ENCODE assay signal across 16 mouse cellular contexts in the genomic region with DNA sequence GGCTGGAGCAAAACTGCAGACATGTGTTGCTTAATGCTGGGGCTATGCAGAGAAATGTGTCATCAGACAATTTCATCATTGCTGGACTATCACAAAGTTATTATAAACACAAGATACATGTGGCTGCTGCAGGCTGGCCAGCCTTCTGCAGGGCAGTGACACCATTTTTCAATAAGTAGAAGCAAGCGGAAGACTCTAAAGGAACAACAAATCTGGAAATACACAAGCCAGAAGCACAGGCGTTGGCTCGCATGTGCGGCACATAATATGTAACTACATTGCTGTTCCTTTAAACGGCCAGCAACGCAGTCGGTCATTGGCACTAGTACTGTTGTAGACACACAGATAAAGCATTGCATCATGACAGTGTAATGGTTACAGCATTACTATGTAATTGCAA.
"Had no signal": no experiment of that assay in that cellular context is flagged by ENCODE, and none has a peak within 500 bp of the region (broad histone marks: within the 10 kb centered on the region; RNA-seq: fewer than 3 reads in every experiment).

No protein-coding gene starts in this region.

- H3K36me3 ChIP-seq: intestine, embryonic 15.5 days; limb, embryonic 13.5 days; liver, embryonic 15.5 days; midbrain, embryonic 10.5 days; neural tube, embryonic 15.5 days had no signal

- H3K4me3 ChIP-seq: intestine, embryonic 15.5 days; layer of hippocampus, adult 2 months; limb, embryonic 13.5 days; liver, embryonic 15.5 days; midbrain, embryonic 10.5 days; myocyte; neural tube, embryonic 15.5 days had no signal

- H3K9me3 ChIP-seq: intestine, embryonic 15.5 days; limb, embryonic 13.5 days; liver, embryonic 15.5 days; midbrain, embryonic 10.5 days; neural tube, embryonic 15.5 days had no signal

- H3K9ac ChIP-seq: intestine, embryonic 15.5 days; limb, embryonic 13.5 days; liver, embryonic 15.5 days; neural tube, embryonic 15.5 days had no signal

- H3K27ac ChIP-seq: intestine, embryonic 15.5 days; layer of hippocampus, adult 2 months; limb, embryonic 13.5 days; liver, embryonic 15.5 days; midbrain, embryonic 10.5 days; neural tube, embryonic 15.5 days had no signal

- DNase-seq: kidney, adult 18-20 months; kidney, postnatal 10 days; kidney, postnatal 4 days; left cerebral cortex, postnatal 4 days; lung, postnatal 10 days; midbrain, embryonic 14.5 days; right cerebral cortex, adult 18-20 months; thymus, adult 18-20 months had no signal

- H3K4me1 ChIP-seq: intestine, embryonic 15.5 days; liver, embryonic 15.5 days; midbrain, embryonic 10.5 days; neural tube, embryonic 15.5 days had no signal

- H3K27me3 ChIP-seq: intestine, embryonic 15.5 days; limb, embryonic 13.5 days; liver, embryonic 15.5 days; neural tube, embryonic 15.5 days had no signal

- ATAC-seq: intestine, embryonic 15.5 days had no signal

- H3K4me2 ChIP-seq: intestine, embryonic 15.5 days; limb, embryonic 13.5 days; liver, embryonic 11.5 days; liver, embryonic 15.5 days; neural tube, embryonic 15.5 days had no signal
